Mouse (Mus musculus) kidney, adult 2 months (tissue): ENCODE data around the gene Pnck. TPM values are rescaled to one million over a fixed set of nuclear protein-coding genes. Genes with fewer than 3 reads are reported as not detected.
A peak's percentile ranks its signal among the peaks of the same experiment; 100 is the strongest.

ENCODE experiments used
- DNase-seq: peaks from one replicate; pipeline ENCODE4 v3.0.0; 2021
- H3K27ac ChIP-seq: fragments of 200-500 bp; 2 replicates; pipeline ENCODE4 v1.5.1; 2012; ENCODE audit warnings: low read depth, low read length, control low read depth, inconsistent platforms; ENCODE audit not compliant: insufficient read depth
- H3K27me3 ChIP-seq: fragments of 200-500 bp; replicated peaks from 2 replicates; pipeline ENCODE4 v1.6.1; 2012; ENCODE audit warnings: mild to moderate bottlenecking, moderate library complexity, low read length, inconsistent platforms; ENCODE audit not compliant: control insufficient read depth, insufficient read depth
- H3K36me3 ChIP-seq: fragments of 200-500 bp; 2 replicates; pipeline ENCODE4 v1.6.1; 2012; ENCODE audit warnings: mild to moderate bottlenecking, moderate library complexity, low read length, inconsistent platforms; ENCODE audit not compliant: control insufficient read depth, insufficient read depth
- H3K4me1 ChIP-seq: fragments of 200-500 bp; 2 replicates; pipeline ENCODE4 v1.6.1; 2011; ENCODE audit warnings: low read length; ENCODE audit not compliant: control insufficient read depth, insufficient read depth
- H3K4me3 ChIP-seq: fragments of 200-500 bp; 2 replicates; pipeline ENCODE4 v1.5.1; 2011; ENCODE audit warnings: mild to moderate bottlenecking, low read depth, low read length, control low read depth; ENCODE audit not compliant: insufficient read depth
- CTCF ChIP-seq: fragments of 200-500 bp; conservative IDR thresholded peaks from 2 replicates; pipeline ENCODE4 v1.5.1; 2011; ENCODE audit warnings: low read depth, mild to moderate bottlenecking, control low read depth, low read length, moderate library complexity, mixed read lengths; ENCODE audit not compliant: insufficient read depth, insufficient read length
- POLR2A ChIP-seq: fragments of 200-500 bp; IDR thresholded peaks from one replicate; pipeline ENCODE4 v1.6.1; 2011; ENCODE audit warnings: low read depth, low read length, control low read depth
- WGBS: fragments of 180-500 bp; shearing (Covaris S2); methylation state at CpG from one replicate; pipeline ENCODE4 v1.1.7; 2018; 5-methylcytosine and 5-hydroxymethylcytosine counted together
- polyA plus RNA-seq: library from polyadenylated mRNA; depleted of rRNA; stranded (reverse); fragments of >200 nt; gene quantifications from 2 replicates; pipeline ENCODE4 v1.2.3, GENCODE M21; 2012

Pnck gene
- polyA plus RNA-seq, 1 experiment: 1.3 TPM

- Histone ChIP-seq H3K36me3 (no peaks in the 10 kb centered on the region), H3K4me3 (peak overlapping the region; percentile 96), H3K4me1 (peaks cover 8% of the 10 kb centered on the region; the same call in 1 of the 2 replicates), H3K27me3 (no peaks in the 10 kb centered on the region), H3K27ac (no peak overlapping the region)
- no peak for DNase-seq
- WGBS: 43% methylated on average over 2 of the region's 2 CpGs
- no peak for TF ChIP-seq POLR2A
- no peak for TF ChIP-seq CTCF
Measured at GRCm38 (mm10) chrX:73675231-73675630, 15.3 kb upstream of the Pnck start.

- H3K4me3 ChIP-seq: peak overlapping the region; percentile 96
- H3K27me3 ChIP-seq: no peaks in the 10 kb centered on the region
- WGBS: 15% methylated on average over 20 of the region's 20 CpGs
- H3K27ac ChIP-seq: peak overlapping the region; percentile 91
- no peak for TF ChIP-seq CTCF
- no peak for TF ChIP-seq POLR2A
- H3K36me3 ChIP-seq: no peaks in the 10 kb centered on the region
- peaks cover 8% of the 10 kb centered on the region; the same call in 1 of the 2 replicates for H3K4me1 ChIP-seq
- peak; percentile 73 for DNase-seq
Measured at GRCm38 (mm10) chrX:73673968-73674661, 14.2 kb upstream of the Pnck start.

- Histone ChIP-seq H3K4me3 (peak overlapping the region; percentile 96), H3K4me1 (peaks cover 8% of the 10 kb centered on the region; the same call in 1 of the 2 replicates), H3K27ac (peak overlapping the region; percentile 91), H3K27me3 (no peaks in the 10 kb centered on the region), H3K36me3 (no peaks in the 10 kb centered on the region)
- 2% methylated on average over 32 of the region's 42 CpGs for WGBS
- no peak for DNase-seq
- TF ChIP-seq POLR2A (no peak), CTCF (no peak)
Measured at GRCm38 (mm10) chrX:73673619-73673967, 13.7 kb upstream of the Pnck start.

- Histone ChIP-seq H3K36me3 (no peaks in the 10 kb centered on the region), H3K4me3 (peak within 1 kb of the TSS; percentile 96), H3K4me1 (peaks cover 8% of the 10 kb centered on the region; the same call in 1 of the 2 replicates), H3K27me3 (no peaks in the 10 kb centered on the region), H3K27ac (peak within 1 kb of the TSS; percentile 91)
- TF ChIP-seq POLR2A (no peak), CTCF (no peak)
- peak; percentile 81 for DNase-seq
- 0% methylated on average over 33 of the region's 72 CpGs for WGBS
Measured at GRCm38 (mm10) chrX:73672879-73673618, 13.1 kb upstream of the Pnck start, which contains the start of gene Slc6a8. Gene Slc6a8, plus strand, starts transcription at chrX:73673150.

- Histone ChIP-seq H3K36me3 (no peaks in the 10 kb centered on the region), H3K4me1 (peaks cover 8% of the 10 kb centered on the region; the same call in 1 of the 2 replicates), H3K27ac (peak overlapping the region; percentile 90), H3K4me3 (no peak overlapping the region), H3K27me3 (no peaks in the 10 kb centered on the region)
- peak; percentile 56 for DNase-seq
- TF ChIP-seq CTCF (no peak), POLR2A (no peak)
- 39% methylated on average over 4 of the region's 4 CpGs for WGBS
Measured at GRCm38 (mm10) chrX:73672031-73672431, 12.1 kb upstream of the Pnck start.

- Histone ChIP-seq H3K4me1 (no peaks in the 10 kb centered on the region), H3K4me3 (no peak overlapping the region), H3K27me3 (no peaks in the 10 kb centered on the region), H3K36me3 (no peaks in the 10 kb centered on the region), H3K27ac (no peak overlapping the region)
- no peak for TF ChIP-seq CTCF
- no peak for TF ChIP-seq POLR2A
- no peak for DNase-seq
Measured at GRCm38 (mm10) chrX:73663143-73663542, 3.2 kb upstream of the Pnck start.

GRCm38 (mm10) chrX:73660284-73660665 is 358 bp upstream of the Pnck start:
- no peak for DNase-seq
- H3K4me3 ChIP-seq: peak overlapping the region; percentile 29; the same call in 1 of the 2 replicates
- no peaks in the 10 kb centered on the region for H3K36me3 ChIP-seq
- H3K27me3 ChIP-seq: no peaks in the 10 kb centered on the region
- 66% methylated on average over 3 of the region's 3 CpGs for WGBS
- no peak for TF ChIP-seq POLR2A
- TF ChIP-seq CTCF: no peak
- H3K4me1 ChIP-seq: no peaks in the 10 kb centered on the region
- H3K27ac ChIP-seq: no peak overlapping the region
